Mouse (Mus musculus) myocyte (in vitro differentiated cells): ENCODE results near the gene Zfp46. TPM values are rescaled to one million over a fixed set of nuclear protein-coding genes. Genes with fewer than 3 reads are reported as not detected.

Source experiments
- H3K27me3 ChIP-seq: one replicate; pipeline ENCODE4 v1.6.1; 2011; ENCODE audit not compliant: control insufficient read depth, insufficient read depth, insufficient read length
- H3K36me3 ChIP-seq: one replicate; pipeline ENCODE4 v1.6.1; 2011; ENCODE audit not compliant: control insufficient read depth, insufficient read depth
- H3K4me2 ChIP-seq: one replicate; pipeline ENCODE4 v1.6.1; 2011; ENCODE audit warnings: low read depth, control low read depth
- H3K4me3 ChIP-seq: one replicate; pipeline ENCODE4 v1.5.1; 2011; ENCODE audit warnings: mild to moderate bottlenecking, control low read depth, moderate library complexity
- H3K79me2 ChIP-seq: one replicate; pipeline ENCODE4 v1.6.1; 2011; ENCODE audit not compliant: control insufficient read depth, insufficient read depth
- H3ac ChIP-seq: one replicate; pipeline ENCODE4 v1.6.1; 2011; ENCODE audit not compliant: control insufficient read depth, insufficient read length
- CEBPB ChIP-seq: IDR thresholded peaks from 2 replicates; pipeline ENCODE4 v1.6.1; 2011; ENCODE audit warnings: mild to moderate bottlenecking, moderate library complexity; ENCODE audit not compliant: poor library complexity, insufficient read depth, severe bottlenecking
- E2F4 ChIP-seq: IDR thresholded peaks from one replicate; pipeline ENCODE4 v1.6.1; 2011; ENCODE audit warnings: mild to moderate bottlenecking, control low read depth, moderate library complexity; ENCODE audit not compliant: insufficient read depth
- MAX ChIP-seq: IDR thresholded peaks from one replicate; pipeline ENCODE4 v1.6.1; 2011; ENCODE audit warnings: low read depth, mild to moderate bottlenecking, control low read depth
- MYOD1 ChIP-seq, 3 experiments: IDR thresholded peaks; one replicate each; pipeline ENCODE4 v1.6.1; 2011; ENCODE audit warnings: control low read depth in 2 of 3, low read depth in 2 of 3, mild to moderate bottlenecking in 2 of 3, moderate library complexity in 1 of 3; ENCODE audit not compliant: insufficient read length in 2 of 3, control insufficient read depth in 1 of 3
- MYOG ChIP-seq, 3 experiments: IDR thresholded peaks; one replicate each; pipeline ENCODE4 v1.6.1; 2011; ENCODE audit warnings: control low read depth in 2 of 3, low read depth in 2 of 3, mild to moderate bottlenecking in 2 of 3; ENCODE audit not compliant: insufficient read length in 2 of 3, control insufficient read depth in 1 of 3, insufficient read depth in 1 of 3
- POLR2A ChIP-seq: IDR thresholded peaks from one replicate; pipeline ENCODE4 v1.6.1; 2011; ENCODE audit warnings: low read depth, mild to moderate bottlenecking, control low read depth, moderate library complexity; ENCODE audit not compliant: insufficient read length
- POLR2AphosphoS2 ChIP-seq: IDR thresholded peaks from one replicate; pipeline ENCODE4 v1.6.1; 2011; ENCODE audit warnings: low read depth, control low read depth; ENCODE audit not compliant: insufficient read length
- REST ChIP-seq: IDR thresholded peaks from one replicate; pipeline ENCODE4 v1.6.1; 2011; ENCODE audit warnings: mild to moderate bottlenecking, control low read depth, moderate library complexity; ENCODE audit not compliant: insufficient read depth, insufficient read length
- SRF ChIP-seq: IDR thresholded peaks from one replicate; pipeline ENCODE4 v1.6.1; 2011; ENCODE audit warnings: low read depth; ENCODE audit not compliant: control insufficient read depth, insufficient read length
- TCF12 ChIP-seq: IDR thresholded peaks from one replicate; pipeline ENCODE4 v1.6.1; 2011; ENCODE audit warnings: mild to moderate bottlenecking, control low read depth; ENCODE audit not compliant: poor library complexity, insufficient read depth, severe bottlenecking
- TCF3 ChIP-seq: IDR thresholded peaks from one replicate; pipeline ENCODE4 v1.6.1; 2011; ENCODE audit warnings: low read depth, control low read depth; ENCODE audit not compliant: insufficient read length
- USF1 ChIP-seq: IDR thresholded peaks from one replicate; pipeline ENCODE4 v1.6.1; 2011; ENCODE audit warnings: low read depth, mild to moderate bottlenecking, control low read depth, moderate library complexity
- polyA plus RNA-seq: library from polyadenylated mRNA; unstranded; fragments of >200 nt; fragmentation: generic; extraction: Trizol; gene quantifications from one replicate; pipeline ENCODE4 v1.2.1, GENCODE M21; 2012; ENCODE audit warnings: missing spikeins

Gene Zfp46
- polyA plus RNA-seq, 1 experiment: 9.4 TPM

DNA sequence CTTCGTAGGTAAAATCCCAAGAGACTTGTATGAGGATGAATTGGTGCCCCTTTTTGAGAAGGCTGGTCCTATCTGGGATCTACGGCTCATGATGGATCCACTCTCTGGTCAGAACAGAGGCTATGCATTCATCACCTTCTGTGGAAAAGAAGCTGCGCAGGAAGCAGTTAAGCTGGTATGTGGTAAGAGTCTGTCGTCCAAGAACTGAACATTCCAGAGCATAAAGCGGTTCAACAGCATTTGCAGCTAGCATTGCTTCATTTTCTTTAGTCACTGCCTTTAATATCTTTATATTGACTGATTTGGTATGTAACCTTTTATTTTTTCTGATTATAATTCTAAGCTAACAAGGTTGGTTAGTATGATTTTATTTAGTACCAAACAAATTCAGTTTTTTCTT is 42.8 kb downstream of the Zfp46 start:
- TF ChIP-seq E2F4: no peak
- no peak for TF ChIP-seq SRF
- no peak for TF ChIP-seq TCF12
- no peak for TF ChIP-seq TCF3
- TF ChIP-seq USF1: no peak
- no peak for TF ChIP-seq POLR2A
- TF ChIP-seq CEBPB: no peak
- no peak for TF ChIP-seq POLR2AphosphoS2
- no peak for TF ChIP-seq MAX
- no peak for TF ChIP-seq MYOD1 (IDR thresholded peaks at IDR 0.05; ENCODE audit: control insufficient read depth in 1 of 3, insufficient read length in 2 of 3, low read depth in 2 of 3)
- TF ChIP-seq REST: no peak
- TF ChIP-seq MYOG (IDR thresholded peaks at IDR 0.05; ENCODE audit: control insufficient read depth in 1 of 3, insufficient read depth in 1 of 3, insufficient read length in 2 of 3, low read depth in 2 of 3): no peak
- Histone ChIP-seq H3K27me3 (no peaks in the 10 kb centered on the region), H3K4me3 (no peak overlapping the region), H3ac (no peak overlapping the region), H3K4me2 (no peak overlapping the region), H3K36me3 (peaks cover 37% of the 10 kb centered on the region), H3K79me2 (peaks cover 52% of the 10 kb centered on the region)

GRCm38 (mm10) chr4:136328115-136328514 is 43.6 kb downstream of the Zfp46 start:
- Histone ChIP-seq H3ac (no peak overlapping the region), H3K36me3 (peaks cover 44% of the 10 kb centered on the region), H3K4me2 (no peak overlapping the region), H3K4me3 (no peak overlapping the region), H3K27me3 (no peaks in the 10 kb centered on the region), H3K79me2 (peaks cover 46% of the 10 kb centered on the region)
- TF ChIP-seq USF1 (no peak), SRF (no peak), TCF3 (no peak), POLR2AphosphoS2 (no peak), TCF12 (no peak), MYOD1 (IDR thresholded peaks at IDR 0.05; ENCODE audit: control insufficient read depth in 1 of 3, insufficient read length in 2 of 3, low read depth in 2 of 3) (no peak), REST (no peak), CEBPB (no peak), MYOG (IDR thresholded peaks at IDR 0.05; ENCODE audit: control insufficient read depth in 1 of 3, insufficient read depth in 1 of 3, insufficient read length in 2 of 3, low read depth in 2 of 3) (no peak), E2F4 (no peak), MAX (no peak)

DNA sequence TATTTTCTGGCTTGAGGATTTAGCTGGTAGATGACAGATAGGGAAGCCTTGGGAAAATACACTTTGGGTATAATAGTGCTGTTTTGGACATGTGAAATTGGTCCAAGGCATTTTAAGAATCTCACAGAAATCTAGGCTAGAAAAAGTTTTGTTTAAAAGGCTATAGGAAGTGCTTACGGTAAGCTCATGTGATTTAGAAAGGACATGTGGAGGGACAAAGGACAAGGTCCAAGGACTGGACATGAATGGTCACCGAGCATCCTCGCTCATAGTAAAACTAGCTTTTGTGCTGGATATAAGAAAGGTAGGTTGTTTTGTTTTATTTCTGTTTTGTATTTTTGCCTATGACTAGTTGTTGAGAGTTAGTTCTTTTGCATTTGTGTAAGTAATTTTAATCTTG is 47.2 kb downstream of the Zfp46 start:
- H3K4me2 ChIP-seq: no peak overlapping the region
- H3K4me3 ChIP-seq: no peak overlapping the region
- H3ac ChIP-seq: no peak overlapping the region
- H3K27me3 ChIP-seq: no peaks in the 10 kb centered on the region
- peaks cover 40% of the 10 kb centered on the region for H3K79me2 ChIP-seq
- no peak for TF ChIP-seq POLR2A
- no peak for TF ChIP-seq E2F4
- no peak for TF ChIP-seq CEBPB
- TF ChIP-seq USF1: no peak
- H3K36me3 ChIP-seq: peaks cover 70% of the 10 kb centered on the region

- Histone ChIP-seq H3K79me2 (peaks cover 50% of the 10 kb centered on the region), H3ac (no peak overlapping the region), H3K4me3 (no peak overlapping the region), H3K36me3 (peaks cover 65% of the 10 kb centered on the region), H3K4me2 (no peak overlapping the region), H3K27me3 (no peaks in the 10 kb centered on the region)
- TF ChIP-seq TCF3: no peak
- no peak for TF ChIP-seq MYOD1 (IDR thresholded peaks at IDR 0.05; ENCODE audit: control insufficient read depth in 1 of 3, insufficient read length in 2 of 3, low read depth in 2 of 3)
- TF ChIP-seq SRF: no peak
- no peak for TF ChIP-seq POLR2AphosphoS2
- no peak for TF ChIP-seq TCF12
- TF ChIP-seq MAX: no peak
- TF ChIP-seq CEBPB: no peak
- TF ChIP-seq REST: no peak
- no peak for TF ChIP-seq MYOG (IDR thresholded peaks at IDR 0.05; ENCODE audit: control insufficient read depth in 1 of 3, insufficient read depth in 1 of 3, insufficient read length in 2 of 3, low read depth in 2 of 3)
- TF ChIP-seq E2F4: no peak
These were observed 48.7 kb downstream of the Zfp46 start for GRCm38 (mm10) chr4:136333191-136333590.

DNA sequence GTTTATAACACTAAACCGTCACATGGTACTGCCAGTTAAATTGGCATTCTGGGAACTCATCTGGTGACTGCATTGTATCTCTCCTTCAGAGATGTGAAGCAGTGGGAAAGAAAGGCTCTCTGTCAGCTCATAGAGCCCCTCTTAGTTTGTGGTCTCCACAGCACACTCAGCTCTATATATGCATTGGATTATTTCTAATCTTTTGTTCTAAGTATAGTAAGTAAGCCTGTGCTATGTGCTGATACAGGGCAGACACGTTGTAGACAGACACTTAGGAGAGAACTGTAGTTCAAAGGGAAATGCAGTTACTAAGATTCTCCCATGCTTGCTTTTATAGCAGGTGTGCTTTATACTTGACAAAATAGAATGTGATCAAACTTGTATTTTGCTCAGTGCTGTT is 50.6 kb downstream of the Zfp46 start:
- Histone ChIP-seq H3K4me2 (no peak overlapping the region), H3K4me3 (no peak overlapping the region), H3K79me2 (peaks cover 44% of the 10 kb centered on the region), H3K27me3 (no peaks in the 10 kb centered on the region), H3ac (no peak overlapping the region), H3K36me3 (peaks cover 65% of the 10 kb centered on the region)
- no peak for TF ChIP-seq MAX
- no peak for TF ChIP-seq CEBPB
- no peak for TF ChIP-seq MYOD1 (IDR thresholded peaks at IDR 0.05; ENCODE audit: control insufficient read depth in 1 of 3, insufficient read length in 2 of 3, low read depth in 2 of 3)
- no peak for TF ChIP-seq POLR2A
- TF ChIP-seq TCF12: no peak
- TF ChIP-seq SRF: no peak
- no peak for TF ChIP-seq POLR2AphosphoS2
- no peak for TF ChIP-seq MYOG (IDR thresholded peaks at IDR 0.05; ENCODE audit: control insufficient read depth in 1 of 3, insufficient read depth in 1 of 3, insufficient read length in 2 of 3, low read depth in 2 of 3)
- TF ChIP-seq E2F4: no peak
- no peak for TF ChIP-seq REST
- no peak for TF ChIP-seq TCF3
- TF ChIP-seq USF1: no peak
